Mouse (Mus musculus) hindbrain, embryonic 16.5 days (tissue): ENCODE results near the gene Rad9b. TPM values are rescaled to one million over a fixed set of nuclear protein-coding genes. Genes with fewer than 3 reads are reported as not detected.

ENCODE experiments used
- ATAC-seq: fragments of 200-750 bp; cut with Nextera tagmentation; 2 replicates; pipeline ENCODE4 v1.8.0; 2017; ENCODE audit warnings: moderate TSS enrichment, moderate library complexity
- H3K27ac ChIP-seq: fragments of 300-500 bp; sonication (generic); 2 replicates; pipeline ENCODE4 v1.5.1; 2014; ENCODE audit warnings: low read depth, mild to moderate bottlenecking, control low read depth, low read length, moderate library complexity
- H3K27me3 ChIP-seq: fragments of 300-500 bp; sonication (generic); replicated peaks from 2 replicates; pipeline ENCODE4 v1.6.1; 2014; ENCODE audit warnings: low read length; ENCODE audit not compliant: control insufficient read depth, insufficient read depth
- H3K36me3 ChIP-seq: fragments of 300-500 bp; sonication (generic); 2 replicates; pipeline ENCODE4 v1.6.1; 2014; ENCODE audit warnings: mild to moderate bottlenecking, low read length, moderate library complexity, mixed read lengths; ENCODE audit not compliant: control insufficient read depth, insufficient read depth
- H3K4me1 ChIP-seq: fragments of 300-500 bp; sonication (generic); 2 replicates; pipeline ENCODE4 v1.6.1; 2014; ENCODE audit warnings: low read depth, low read length; ENCODE audit not compliant: control insufficient read depth, insufficient read depth
- H3K4me2 ChIP-seq: fragments of 300-500 bp; sonication (generic); 2 replicates; pipeline ENCODE4 v1.6.1; 2014; ENCODE audit warnings: mild to moderate bottlenecking, low read length, control low read depth, moderate library complexity
- H3K4me3 ChIP-seq: fragments of 300-500 bp; sonication (generic); 2 replicates; pipeline ENCODE4 v1.5.1; 2014; ENCODE audit warnings: mild to moderate bottlenecking, low read length, control low read depth, moderate library complexity
- H3K9ac ChIP-seq: fragments of 300-500 bp; sonication (generic); 2 replicates; pipeline ENCODE4 v1.6.1; 2014; ENCODE audit warnings: low read depth, mild to moderate bottlenecking, control low read depth, low read length, moderate library complexity
- H3K9me3 ChIP-seq: fragments of 300-500 bp; sonication (generic); 2 replicates; pipeline ENCODE4 v1.6.1; 2014; ENCODE audit warnings: mild to moderate bottlenecking, low read length, moderate library complexity; ENCODE audit not compliant: control insufficient read depth
- WGBS: fragments of 180-500 bp; shearing (Covaris S2); extraction: QIAGEN DNeasy Blood & Tissue Kit; methylation state at CpG from one replicate; pipeline ENCODE4 v1.1.7; 2014; 5-methylcytosine and 5-hydroxymethylcytosine counted together
- polyA plus RNA-seq: library from polyadenylated mRNA; unstranded; fragments of >200 nt; fragmentation: Nextera tagmentation; extraction: Ambion mirVana; gene quantifications from 2 replicates; pipeline ENCODE4 v1.2.1, GENCODE M21; 2015

Gene Rad9b
- 17.7 and 20.1 TPM in 2 replicates for polyA plus RNA-seq

DNA sequence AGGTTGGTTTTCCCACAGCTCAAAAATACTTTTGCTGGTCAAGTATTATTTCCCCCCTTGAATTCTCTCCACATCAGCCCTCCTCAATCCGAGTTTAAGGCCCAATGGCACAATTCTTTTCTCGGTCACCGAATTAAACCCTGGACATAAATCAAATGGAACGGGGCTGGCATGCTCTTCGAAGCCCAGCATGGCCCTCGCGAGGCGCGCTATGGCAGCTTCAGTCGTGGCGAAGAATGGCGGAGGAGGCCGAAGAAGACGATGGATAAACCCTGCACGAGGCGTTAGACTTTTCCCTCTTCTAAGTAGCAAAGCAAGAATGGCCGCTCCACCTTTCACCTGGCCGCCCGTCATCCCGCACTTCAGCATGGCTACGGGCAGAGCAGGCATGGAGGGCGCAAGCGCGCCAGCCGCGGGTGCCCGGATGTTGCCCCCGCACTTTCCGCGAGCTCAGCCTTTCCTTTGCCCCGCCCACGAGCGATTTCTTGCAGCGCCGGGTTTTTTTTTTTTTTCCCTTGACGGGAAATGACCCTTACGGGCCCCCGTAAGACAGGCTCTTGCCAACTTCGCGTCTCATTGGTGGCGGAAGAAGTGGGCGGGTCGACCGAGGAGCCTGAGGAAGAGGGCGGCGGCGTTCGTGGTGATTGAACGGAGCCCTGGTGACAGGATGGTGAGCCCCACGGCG, at the start of gene Rad9b, which contains the start of gene Vps29:
Gene Rad9b, minus strand, starts transcription at position 427 of the 685 bp plus-strand sequence.
Gene Vps29, plus strand, starts transcription at position 563 of the 685 bp plus-strand sequence.
- Histone ChIP-seq H3K4me1 (peaks cover 6% of the 10 kb centered on the region), H3K27ac (peak within 1 kb of the TSS; percentile 86), H3K9me3 (no peaks in the 10 kb centered on the region), H3K27me3 (no peaks in the 10 kb centered on the region), H3K9ac (peak within 1 kb of the TSS; percentile 92), H3K36me3 (no peaks in the 10 kb centered on the region), H3K4me2 (peak within 1 kb of the TSS; percentile 67), H3K4me3 (peak within 1 kb of the TSS; percentile 96)
- ATAC-seq: peak; percentile 96
- WGBS: under 1% methylated on average over 49 of the region's 51 CpGs

DNA sequence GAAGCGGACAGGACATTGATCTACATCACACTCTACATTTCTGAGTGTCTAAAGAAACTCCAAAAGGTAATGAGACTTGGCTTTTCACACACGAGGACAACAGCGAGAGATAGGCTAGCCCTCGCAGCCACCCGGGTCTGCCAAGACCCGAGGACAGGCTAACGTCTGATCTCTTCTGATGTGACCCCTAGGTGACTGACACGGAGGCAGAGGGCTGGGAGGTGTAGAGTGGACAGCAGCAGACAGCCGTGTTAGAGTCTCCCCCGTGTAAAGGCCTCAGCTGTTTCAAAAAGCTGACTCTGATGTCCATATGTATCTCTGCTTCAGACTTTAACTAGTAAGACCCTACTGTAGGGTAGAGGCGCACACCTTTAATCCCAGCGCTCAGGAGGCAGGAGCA, 49.3 kb upstream of the Rad9b start:
- no peak for ATAC-seq
- no peaks in the 10 kb centered on the region for H3K9me3 ChIP-seq
- no peak overlapping the region for H3K9ac ChIP-seq
- no peaks in the 10 kb centered on the region for H3K4me1 ChIP-seq
- H3K4me3 ChIP-seq: no peak overlapping the region
- H3K4me2 ChIP-seq: no peak overlapping the region
- WGBS: 89% methylated on average over 12 of the region's 12 CpGs
- H3K36me3 ChIP-seq: peaks cover 49% of the 10 kb centered on the region
- no peaks in the 10 kb centered on the region for H3K27me3 ChIP-seq
- no peak overlapping the region for H3K27ac ChIP-seq

DNA sequence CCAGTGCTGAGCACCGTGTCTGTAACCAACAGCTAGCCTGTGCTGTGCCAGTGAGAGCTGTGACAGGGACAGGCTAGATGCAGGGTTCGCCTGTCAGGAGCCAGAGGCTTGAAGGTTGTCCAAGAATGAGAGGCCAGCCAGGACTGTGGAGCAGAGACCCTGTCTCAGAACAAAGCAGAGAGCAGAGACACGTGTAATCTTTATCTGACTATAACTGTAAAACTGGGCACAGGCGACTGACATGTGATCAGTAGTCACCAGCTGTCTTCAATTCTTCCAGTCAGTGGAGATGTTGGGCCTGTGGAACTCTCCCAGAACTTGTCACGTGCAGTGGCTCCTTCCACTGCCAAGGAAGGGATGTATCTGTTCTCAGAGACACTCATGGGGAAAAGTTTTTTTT, 48.7 kb upstream of the Rad9b start:
- Histone ChIP-seq H3K4me1 (no peaks in the 10 kb centered on the region), H3K9me3 (no peaks in the 10 kb centered on the region), H3K36me3 (peaks cover 49% of the 10 kb centered on the region), H3K27ac (no peak overlapping the region), H3K4me3 (no peak overlapping the region), H3K27me3 (no peaks in the 10 kb centered on the region), H3K9ac (no peak overlapping the region), H3K4me2 (no peak overlapping the region)
- 87% methylated on average over 5 of the region's 5 CpGs for WGBS
- ATAC-seq: peak; percentile 48

DNA sequence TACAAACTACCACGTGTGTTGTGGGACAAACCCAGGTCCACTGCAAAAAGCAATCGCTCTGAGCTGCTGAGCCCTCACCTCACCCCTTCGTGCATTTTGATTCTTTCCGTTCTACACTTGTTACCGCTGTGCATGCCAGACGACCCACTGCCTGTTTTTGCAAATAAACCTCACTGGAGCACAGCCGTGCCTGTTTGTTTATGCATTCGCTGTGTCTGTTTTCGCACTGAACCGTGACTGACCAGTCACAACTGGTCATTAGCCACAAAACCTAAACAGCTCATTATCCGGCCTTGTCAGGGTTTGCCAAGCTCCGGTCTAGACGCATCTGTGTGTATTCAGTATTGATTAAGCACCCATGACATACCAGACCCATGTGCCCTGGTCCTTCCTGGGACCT, 48.1 kb upstream of the Rad9b start:
- 77% methylated on average over 13 of the region's 13 CpGs for WGBS

DNA sequence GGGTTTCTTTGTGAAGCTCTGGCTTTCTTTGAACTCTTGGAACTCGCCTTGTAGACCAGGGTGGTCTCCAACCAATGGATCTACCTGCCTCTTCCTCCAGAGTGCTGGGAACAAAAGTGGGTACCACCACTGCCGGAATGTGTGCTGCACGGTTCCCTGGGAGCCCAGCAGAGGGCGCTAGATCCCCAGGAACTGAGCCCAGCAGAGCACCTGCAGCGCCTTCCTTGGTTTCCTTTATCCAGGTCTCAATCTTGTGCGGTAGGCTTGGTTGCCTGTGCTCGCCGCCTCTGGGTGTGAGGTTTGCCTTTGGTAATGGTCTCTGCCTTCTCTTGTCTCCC, 47.2 kb upstream of the Rad9b start:
- Histone ChIP-seq H3K9ac (no peak overlapping the region), H3K4me3 (no peak overlapping the region), H3K4me1 (no peaks in the 10 kb centered on the region), H3K9me3 (no peaks in the 10 kb centered on the region), H3K4me2 (no peak overlapping the region), H3K36me3 (peaks cover 45% of the 10 kb centered on the region), H3K27me3 (no peaks in the 10 kb centered on the region), H3K27ac (no peak overlapping the region)
- 16% methylated on average over 8 of the region's 8 CpGs for WGBS
- no peak for ATAC-seq

More for the DNA sequence above, 48.1 kb upstream of the Rad9b start:
- no peak overlapping the region for H3K4me2 ChIP-seq
- H3K4me1 ChIP-seq: no peaks in the 10 kb centered on the region
- peaks cover 48% of the 10 kb centered on the region for H3K36me3 ChIP-seq
- no peaks in the 10 kb centered on the region for H3K27me3 ChIP-seq
- no peaks in the 10 kb centered on the region for H3K9me3 ChIP-seq
- peak; percentile 24; the same call in 1 of the 2 replicates for ATAC-seq
- no peak overlapping the region for H3K9ac ChIP-seq
- H3K4me3 ChIP-seq: no peak overlapping the region
- H3K27ac ChIP-seq: no peak overlapping the region

DNA sequence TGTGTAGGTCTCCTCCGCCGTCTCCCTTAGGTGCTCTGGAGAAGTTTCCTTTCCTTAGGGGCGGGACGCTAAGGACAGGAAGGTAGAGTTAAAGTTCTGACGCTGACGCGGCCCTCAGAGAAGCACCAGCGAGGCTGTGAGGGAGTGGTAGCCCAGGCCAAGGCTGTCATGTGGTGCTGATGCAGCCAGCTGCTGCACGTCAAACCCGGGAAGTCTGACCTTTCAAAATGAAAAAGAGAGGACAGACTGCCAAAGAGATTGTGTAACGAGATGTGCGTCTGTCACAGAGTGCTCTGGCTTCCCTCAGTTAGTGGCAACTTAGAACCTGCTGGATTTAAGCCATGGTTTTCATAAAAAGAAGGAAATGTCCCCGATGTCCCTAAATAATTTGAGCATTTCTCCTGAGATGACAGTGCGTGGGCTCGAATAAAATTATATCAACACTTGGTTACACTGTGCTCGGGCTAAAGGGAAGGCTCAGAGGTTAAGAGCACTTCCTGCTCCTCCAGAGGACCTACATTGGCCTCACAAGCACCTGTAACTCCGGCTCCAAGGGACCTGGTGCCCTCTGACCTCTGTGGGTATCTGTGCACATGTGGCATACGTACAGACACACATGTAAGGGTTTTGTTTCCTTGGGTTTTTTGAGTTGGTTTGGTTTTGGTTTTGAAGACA, 46.7 kb upstream of the Rad9b start:
- WGBS: 82% methylated on average over 18 of the region's 18 CpGs
- H3K9ac ChIP-seq: no peak overlapping the region
- H3K4me3 ChIP-seq: no peak overlapping the region
- no peaks in the 10 kb centered on the region for H3K27me3 ChIP-seq
- peaks cover 43% of the 10 kb centered on the region for H3K36me3 ChIP-seq
- no peak overlapping the region for H3K4me2 ChIP-seq
- ATAC-seq: no peak
- no peaks in the 10 kb centered on the region for H3K9me3 ChIP-seq
- H3K4me1 ChIP-seq: no peaks in the 10 kb centered on the region
- H3K27ac ChIP-seq: no peak overlapping the region

DNA sequence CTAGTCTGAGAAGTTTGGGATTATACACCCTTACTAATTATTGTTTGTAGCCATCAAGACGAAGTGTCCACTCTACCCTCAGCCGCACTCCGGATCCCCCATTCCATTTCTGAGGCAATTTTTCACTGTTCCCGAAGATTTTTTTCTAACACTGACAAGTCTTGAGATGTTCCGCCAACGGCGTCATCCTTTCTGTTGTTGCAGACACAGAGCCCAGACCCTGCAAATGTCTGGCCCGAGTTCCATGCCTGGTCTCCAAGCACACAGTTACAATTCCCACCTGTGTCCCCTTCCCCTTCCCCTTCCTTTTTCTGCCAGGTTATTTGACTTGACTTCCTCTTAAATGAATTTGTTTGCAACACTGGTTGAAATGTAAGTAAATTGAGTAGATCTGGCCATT, 45.8 kb upstream of the Rad9b start:
- Histone ChIP-seq H3K9ac (no peak overlapping the region), H3K27ac (no peak overlapping the region), H3K4me1 (no peaks in the 10 kb centered on the region), H3K4me2 (no peak overlapping the region), H3K27me3 (no peaks in the 10 kb centered on the region), H3K36me3 (peaks cover 35% of the 10 kb centered on the region), H3K9me3 (no peaks in the 10 kb centered on the region), H3K4me3 (no peak overlapping the region)
- WGBS: 94% methylated on average over 8 of the region's 8 CpGs
- ATAC-seq: no peak

DNA sequence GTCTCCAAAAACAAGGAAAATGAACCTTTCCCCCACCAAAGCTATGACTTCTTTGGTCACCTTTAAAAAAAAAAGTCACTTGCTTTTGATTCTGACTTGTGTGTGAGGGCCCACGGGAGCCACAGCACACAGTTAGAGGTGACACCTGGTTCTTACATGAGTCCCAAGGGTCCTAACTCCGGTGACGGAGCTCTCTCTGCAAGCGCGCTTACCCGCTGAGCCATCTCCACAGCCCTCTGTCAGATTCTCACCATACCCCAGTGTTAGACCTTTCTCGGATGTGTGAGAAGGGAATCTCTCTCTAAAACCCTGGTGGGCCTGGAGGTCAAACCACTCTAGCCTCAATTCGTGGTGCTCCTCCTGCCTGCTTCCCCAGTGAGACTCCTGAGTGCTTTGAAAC, 43.5 kb upstream of the Rad9b start:
- no peak for ATAC-seq
- no peak overlapping the region for H3K9ac ChIP-seq
- no peak overlapping the region for H3K4me3 ChIP-seq
- no peak overlapping the region for H3K27ac ChIP-seq
- 90% methylated on average over 8 of the region's 8 CpGs for WGBS
- no peaks in the 10 kb centered on the region for H3K27me3 ChIP-seq
- no peaks in the 10 kb centered on the region for H3K9me3 ChIP-seq
- H3K4me1 ChIP-seq: peaks cover 9% of the 10 kb centered on the region
- H3K4me2 ChIP-seq: no peak overlapping the region
- H3K36me3 ChIP-seq: peaks cover 24% of the 10 kb centered on the region

DNA sequence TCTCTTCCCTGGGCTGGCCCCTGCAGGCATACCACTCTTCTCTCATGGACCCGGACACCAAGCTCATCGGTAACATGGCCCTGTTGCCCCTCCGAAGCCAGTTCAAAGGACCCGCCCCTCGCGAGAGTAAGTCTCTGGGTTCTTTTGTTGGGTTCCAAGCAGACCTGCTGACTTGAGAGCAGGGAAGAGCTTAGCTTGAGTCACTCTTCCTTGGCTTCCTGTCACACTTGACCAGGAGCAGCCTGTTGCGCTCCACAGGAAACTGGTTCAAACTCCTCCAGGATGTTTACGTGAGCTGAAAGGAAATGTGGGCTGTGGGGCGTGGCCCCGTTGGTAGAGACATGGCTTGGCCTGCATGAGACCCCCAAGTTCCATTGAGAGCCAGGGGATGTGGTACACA, 42.8 kb upstream of the Rad9b start:
- no peaks in the 10 kb centered on the region for H3K27me3 ChIP-seq
- no peak overlapping the region for H3K9ac ChIP-seq
- H3K4me1 ChIP-seq: peaks cover 10% of the 10 kb centered on the region
- H3K36me3 ChIP-seq: peaks cover 19% of the 10 kb centered on the region
- no peaks in the 10 kb centered on the region for H3K9me3 ChIP-seq
- WGBS: 86% methylated on average over 10 of the region's 10 CpGs
- H3K4me3 ChIP-seq: no peak overlapping the region
- 0 out of 2 replicates have a peak overlapping the region, but pooled peaks have one; percentile 44 for H3K27ac ChIP-seq
- ATAC-seq: no peak
- no peak overlapping the region for H3K4me2 ChIP-seq
